Mouse (Mus musculus): Measurements from ENCODE around the gene Rasgrp1.
A peak's percentile ranks its signal among the peaks of the same experiment; 100 is the strongest.

Gene Rasgrp1

DNA sequence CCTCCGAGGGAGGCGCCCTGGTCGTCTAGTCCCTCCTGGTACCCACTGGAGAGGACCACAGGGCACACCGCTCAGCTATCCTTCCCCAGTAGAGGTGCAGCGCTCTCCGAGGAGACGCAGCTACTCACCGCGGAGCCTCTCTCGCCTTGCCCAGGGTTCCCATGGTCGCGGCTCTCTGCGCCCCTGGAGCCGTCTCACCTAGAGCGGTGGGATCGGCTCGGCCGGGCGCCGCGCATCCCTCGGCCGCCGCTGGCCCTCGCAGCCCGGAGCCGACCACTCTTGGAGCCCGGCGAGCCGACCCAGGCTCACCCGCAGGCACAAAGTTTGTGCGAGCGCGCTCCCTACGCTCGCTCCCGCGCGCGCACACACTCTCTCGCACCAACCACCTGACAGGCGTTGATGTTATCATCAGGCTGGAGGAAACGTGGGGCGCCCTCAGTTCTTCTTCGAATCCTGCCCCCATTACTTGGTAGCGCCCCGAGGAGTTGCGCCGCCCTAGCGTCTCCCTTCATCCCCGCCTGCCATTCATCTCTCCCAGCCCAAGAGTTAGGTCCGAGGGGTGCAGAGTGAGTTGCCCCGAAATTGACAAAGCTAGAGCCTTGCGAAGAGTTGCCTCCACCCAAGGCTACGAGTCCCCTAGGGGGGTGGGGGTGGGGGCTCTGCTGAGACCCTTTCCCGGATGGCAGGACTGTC lies at the start of gene Rasgrp1:
TSS of gene Rasgrp1 (minus strand) at position 455 of the 693 bp plus-strand sequence.
- no peak for DNase-seq (ENCODE audit: low spot score)

- no peak for DNase-seq (ENCODE audit: low spot score)
These were observed 47.4 kb upstream of the Rasgrp1 start for GRCm38 (mm10) chr2:117389925-117390892.

- DNase-seq (ENCODE audit: low spot score): no peak
These were observed 46.7 kb upstream of the Rasgrp1 start for GRCm38 (mm10) chr2:117389460-117389859.

GRCm38 (mm10) chr2:117388121-117388520 lies 45.3 kb upstream of the Rasgrp1 start:
- no peak for DNase-seq (ENCODE audit: low spot score)

- DNase-seq (ENCODE audit: low spot score): no peak
These were observed 44.3 kb upstream of the Rasgrp1 start for GRCm38 (mm10) chr2:117386981-117387705.

DNA sequence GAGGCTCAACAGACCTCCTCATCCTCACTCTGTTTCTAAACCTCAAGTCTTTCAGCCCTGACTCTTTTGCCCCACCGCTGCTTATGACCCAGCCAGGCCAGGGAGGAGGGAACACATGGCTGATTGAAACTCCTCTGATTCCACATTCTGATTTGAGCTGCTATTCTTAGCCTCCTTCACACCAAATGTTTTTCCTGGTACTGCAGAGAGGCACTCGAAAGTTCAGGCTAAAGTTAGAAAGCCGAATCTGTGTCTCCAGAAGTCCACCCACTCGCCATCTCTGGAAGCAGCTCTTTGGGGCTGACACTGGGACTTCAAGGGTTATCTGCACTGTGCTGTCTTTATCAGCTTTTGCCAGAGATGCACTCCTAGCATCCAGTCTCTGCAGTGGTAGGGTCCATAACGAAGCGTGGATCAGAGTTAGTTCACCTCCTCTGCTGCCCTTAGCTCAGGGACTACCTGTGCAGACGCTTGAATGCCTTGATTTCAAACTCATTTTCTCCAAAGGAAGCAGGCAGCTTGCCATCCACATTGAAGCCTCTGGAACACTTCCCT lies 43.3 kb upstream of the Rasgrp1 start:
- DNase-seq (ENCODE audit: low spot score): no peak

- DNase-seq (ENCODE audit: low spot score): no peak
These were observed 38.5 kb upstream of the Rasgrp1 start for GRCm38 (mm10) chr2:117381314-117381713.

- no peak for DNase-seq (ENCODE audit: low spot score)
These were observed 31.6 kb upstream of the Rasgrp1 start for GRCm38 (mm10) chr2:117374293-117374830.

- DNase-seq (ENCODE audit: low spot score): no peak
These were observed 28.9 kb upstream of the Rasgrp1 start for GRCm38 (mm10) chr2:117371706-117372105.

DNA sequence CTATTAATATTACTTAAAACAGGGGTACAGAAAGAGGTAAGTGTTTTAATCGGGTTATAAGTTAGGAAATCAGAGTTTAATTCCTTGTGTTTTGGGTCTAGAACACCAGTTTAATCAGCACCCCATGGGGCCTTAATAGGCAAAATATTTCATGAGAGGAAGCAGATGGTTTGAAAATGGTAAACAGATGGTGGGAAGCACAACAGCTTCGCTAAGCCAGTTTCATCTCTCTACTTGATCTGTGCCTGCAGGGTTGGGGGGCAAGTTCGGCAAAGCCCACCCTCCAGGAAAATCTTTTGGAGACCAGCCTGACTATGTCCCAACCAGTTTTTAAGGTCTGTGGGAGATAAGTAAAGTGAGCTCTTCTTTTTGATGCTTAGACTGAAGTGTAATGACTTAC lies 23.7 kb upstream of the Rasgrp1 start:
- DNase-seq (ENCODE audit: low spot score): no peak

DNA sequence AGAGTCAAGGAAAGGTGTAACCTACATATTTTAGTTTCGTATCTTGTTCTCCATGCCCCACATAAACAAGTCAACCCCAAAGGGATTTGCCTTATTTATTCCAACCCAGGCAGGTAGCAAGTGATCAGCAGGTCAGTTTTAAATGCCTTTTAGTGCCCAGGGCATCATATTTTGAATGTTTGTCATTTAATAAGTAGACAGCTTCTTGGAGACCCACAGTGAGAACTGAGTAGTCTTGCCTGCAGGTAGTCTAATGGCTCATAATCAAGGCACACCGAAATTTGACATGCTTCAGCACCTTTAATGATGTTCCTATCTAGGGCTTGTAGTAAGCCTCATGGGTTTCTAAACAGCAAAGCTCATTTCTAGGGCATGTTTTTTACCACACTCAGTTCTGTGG lies 21.3 kb upstream of the Rasgrp1 start:
- no peak for DNase-seq (ENCODE audit: low spot score)

GRCm38 (mm10) chr2:117357939-117358338 lies 15.1 kb upstream of the Rasgrp1 start:
- DNase-seq (ENCODE audit: low spot score): no peak

- no peak for DNase-seq (ENCODE audit: low spot score)
These were observed 9.7 kb upstream of the Rasgrp1 start for GRCm38 (mm10) chr2:117352305-117353123.

DNA sequence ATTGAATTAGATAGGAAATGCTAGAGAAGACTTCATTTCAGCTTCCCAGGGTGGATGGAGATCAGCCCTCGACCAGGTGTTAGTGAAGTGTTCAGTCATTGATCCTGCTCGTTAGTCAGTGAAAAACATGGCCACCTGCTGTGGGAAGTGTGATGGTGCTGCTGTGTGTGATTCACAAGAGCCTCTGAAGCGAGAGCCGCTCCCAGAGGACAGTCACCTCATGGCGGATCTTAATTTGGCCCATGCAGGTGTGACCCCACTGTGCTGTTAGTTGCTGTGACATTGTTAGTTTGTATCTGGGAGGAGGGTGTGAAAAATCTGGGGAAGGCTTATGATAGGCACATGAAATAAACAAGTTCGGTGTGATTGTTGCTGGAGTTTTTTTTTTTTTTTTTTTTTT lies 7.3 kb upstream of the Rasgrp1 start:
- no peak for DNase-seq (ENCODE audit: low spot score)

GRCm38 (mm10) chr2:117343240-117343624 lies 431 bp upstream of the Rasgrp1 start:
- no peak for DNase-seq (ENCODE audit: low spot score)

DNA sequence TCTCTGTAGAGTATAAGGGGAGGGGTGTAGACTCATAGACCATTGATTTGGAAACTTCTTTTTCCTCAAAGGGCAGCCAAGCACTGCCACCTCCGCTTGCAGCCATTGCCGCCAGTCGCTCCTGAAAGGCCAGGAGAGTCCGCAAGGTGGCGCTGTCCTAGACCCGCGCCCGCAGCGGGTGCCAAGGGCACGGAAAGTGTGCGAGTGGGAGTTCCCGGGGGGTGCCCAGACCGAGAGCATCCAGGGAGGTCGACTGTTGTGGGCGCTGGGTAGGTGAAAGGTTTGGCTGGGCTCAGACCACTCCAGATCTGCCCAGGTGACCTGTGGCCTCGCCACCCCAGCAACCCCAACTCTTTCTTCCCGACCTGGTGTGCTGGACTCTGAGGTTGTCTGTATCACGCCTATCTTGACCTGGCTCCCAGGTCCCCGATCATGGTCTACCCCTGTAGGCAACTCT lies 683 bp downstream of the Rasgrp1 start:
- peak; percentile 15 for DNase-seq (ENCODE audit: low spot score)

DNA sequence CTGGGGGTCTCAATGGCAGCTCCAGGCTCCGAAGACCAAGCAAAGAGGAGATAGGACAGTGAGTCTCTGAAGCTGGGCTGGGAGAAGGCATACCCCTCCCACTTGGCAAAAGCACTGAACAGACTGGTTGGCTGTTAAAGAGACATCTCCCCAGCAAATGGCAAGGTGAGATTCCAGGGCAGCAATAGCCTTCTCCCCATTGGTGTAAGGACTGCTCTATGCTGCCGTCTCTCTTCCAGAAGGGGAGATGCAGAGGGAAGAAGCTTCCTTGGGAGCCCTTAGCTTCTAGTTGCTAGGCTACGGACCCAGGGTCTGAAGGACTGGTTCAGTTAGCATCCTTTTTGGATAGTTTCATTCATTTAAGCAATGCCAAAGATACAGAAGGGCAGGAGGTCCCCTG lies 4.3 kb downstream of the Rasgrp1 start:
- DNase-seq (ENCODE audit: low spot score): no peak

GRCm38 (mm10) chr2:117337902-117338301 lies 4.9 kb downstream of the Rasgrp1 start:
- no peak for DNase-seq (ENCODE audit: low spot score)

- no peak for DNase-seq (ENCODE audit: low spot score)
These were observed 5.7 kb downstream of the Rasgrp1 start for GRCm38 (mm10) chr2:117336946-117337665.

GRCm38 (mm10) chr2:117335552-117336188 lies 7.1 kb downstream of the Rasgrp1 start:
- no peak for DNase-seq (ENCODE audit: low spot score)
